Mouse (Mus musculus) lung, postnatal 0 days (tissue): ENCODE results near the gene Zfp36.

Source experiments
- CTCF ChIP-seq: IDR thresholded peaks from 2 replicates; pipeline ENCODE4 v1.5.1; 2016; ENCODE audit warnings: antibody characterized with exemption, mild to moderate bottlenecking
- EP300 ChIP-seq: IDR thresholded peaks from 2 replicates; pipeline ENCODE4 v1.6.1; 2016; ENCODE audit warnings: antibody characterized with exemption, mild to moderate bottlenecking, control low read depth

GRCm38 (mm10) chr7:28338108-28338998 lies 41.7 kb downstream of the Zfp36 start, which contains the start of gene Supt5:
- TF ChIP-seq CTCF (no peak), EP300 (peak; percentile 93)
